Mouse (Mus musculus) heart, adult 18-20 months (tissue): ENCODE data around the gene Slc6a20a. TPM values are rescaled to one million over a fixed set of nuclear protein-coding genes. Genes with fewer than 3 reads are reported as not detected.
"Not testable (repeated sequence)": the region's sequence is repeated elsewhere in the genome, so short reads cannot be mapped to it uniquely, and the experiment has no call there.

Source experiments
- DNase-seq, 2 experiments: peaks; one replicate each; pipeline ENCODE4 v3.0.0; 2021 to 2022; ENCODE audit warnings: mixed read lengths in 1 of 2
- long read RNA-seq, 2 experiments: library from polyadenylated mRNA; stranded (forward); transcript quantifications; one replicate each; pipeline ENCODE4 v2.0.0; 2021
- total RNA-seq, 2 experiments: library from RNA; stranded (reverse); gene quantifications; 2 replicates each; pipeline ENCODE4 v1.2.3; 2021

The Slc6a20a gene
- total RNA-seq: not detected
- long read RNA-seq, experiment 1: 0 reads
- long read RNA-seq, experiment 2: 0 reads

- peak in 1 of 2 experiments; percentile 5 for DNase-seq
Measured at GRCm38 (mm10) chr9:123678327-123679105, at the start of gene Slc6a20a, which contains the start of gene Ccr9. Gene Slc6a20a (minus strand): TSS chr9:123678885. Gene Ccr9 (plus strand): TSS chr9:123678439.

GRCm38 (mm10) chr9:123722737-123723493 lies 44.2 kb upstream of the Slc6a20a start:
- no peak for DNase-seq

DNA sequence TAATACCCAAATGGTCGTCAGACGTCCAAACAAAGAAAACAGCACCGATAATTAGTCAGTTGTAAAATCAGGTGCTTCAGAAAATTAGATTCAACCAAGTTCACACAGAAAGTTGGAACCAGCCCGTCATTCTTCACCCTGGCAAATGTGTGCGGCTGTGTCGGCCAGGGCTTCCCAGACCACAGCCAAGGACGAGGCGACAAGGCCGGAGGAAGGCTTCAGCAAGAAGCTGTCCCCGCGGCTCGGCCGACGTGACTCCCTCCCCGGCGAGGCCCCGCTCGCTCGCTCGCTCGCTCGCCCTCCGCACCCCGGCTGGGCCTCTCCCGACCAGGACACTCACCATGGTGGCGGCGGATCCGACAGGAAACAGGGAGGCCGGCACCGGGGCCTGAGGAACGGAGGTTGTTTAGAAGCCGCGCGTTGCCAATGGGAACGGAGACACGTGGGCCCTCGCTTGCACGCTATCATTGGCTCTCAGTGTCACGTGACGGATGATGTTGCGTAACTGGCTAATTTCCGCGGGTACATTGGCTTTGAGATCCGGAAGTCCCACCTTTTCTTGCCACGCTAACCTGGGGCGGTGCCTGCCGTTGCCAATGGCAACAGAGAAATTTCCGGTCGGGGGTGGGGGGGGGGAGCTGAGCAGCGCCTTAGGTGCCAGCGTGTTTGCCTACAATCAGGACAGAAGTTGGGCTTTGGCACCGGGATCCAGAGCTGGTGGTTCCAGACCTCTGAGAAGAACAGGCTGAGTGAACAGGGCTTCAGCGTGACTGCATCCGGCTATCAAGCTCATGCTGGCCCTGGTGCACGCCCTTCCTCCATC lies 38.7 kb upstream of the Slc6a20a start, which contains the start of gene Lztfl1:
TSS of gene Lztfl1 (minus strand) at position 512 of the 823 bp plus-strand sequence.
- peak; percentile 98 for DNase-seq

- DNase-seq: no peak
Measured at GRCm38 (mm10) chr9:123716301-123716700, 37.6 kb upstream of the Slc6a20a start.

GRCm38 (mm10) chr9:123713111-123713510 lies 34.4 kb upstream of the Slc6a20a start:
- DNase-seq: no peak

GRCm38 (mm10) chr9:123709226-123709625 lies 30.5 kb upstream of the Slc6a20a start:
- no peak for DNase-seq

DNA sequence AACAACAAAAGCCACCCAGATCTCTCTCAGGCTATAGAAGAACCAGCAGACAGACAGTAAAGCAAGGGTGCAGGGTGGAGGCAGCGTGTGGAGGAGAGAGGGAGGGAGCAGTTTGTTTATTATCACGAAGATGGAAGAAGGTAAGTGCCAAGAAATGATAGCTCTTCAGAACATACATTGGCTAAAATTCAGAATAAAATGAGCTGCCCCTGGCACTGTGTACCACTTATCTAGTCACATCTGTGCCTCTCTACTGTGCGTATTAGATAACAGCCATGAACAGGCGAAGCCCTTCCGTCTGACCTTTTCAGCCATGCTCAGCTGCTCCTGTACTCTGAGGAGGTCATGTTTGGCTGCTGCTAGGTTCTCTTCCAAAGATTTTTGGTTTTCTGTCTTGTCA lies 23.1 kb upstream of the Slc6a20a start:
- DNase-seq: no peak

GRCm38 (mm10) chr9:123695634-123696302 lies 17.1 kb upstream of the Slc6a20a start:
- no peak for DNase-seq

GRCm38 (mm10) chr9:123688227-123688626 lies 9.5 kb upstream of the Slc6a20a start:
- DNase-seq: no peak

DNA sequence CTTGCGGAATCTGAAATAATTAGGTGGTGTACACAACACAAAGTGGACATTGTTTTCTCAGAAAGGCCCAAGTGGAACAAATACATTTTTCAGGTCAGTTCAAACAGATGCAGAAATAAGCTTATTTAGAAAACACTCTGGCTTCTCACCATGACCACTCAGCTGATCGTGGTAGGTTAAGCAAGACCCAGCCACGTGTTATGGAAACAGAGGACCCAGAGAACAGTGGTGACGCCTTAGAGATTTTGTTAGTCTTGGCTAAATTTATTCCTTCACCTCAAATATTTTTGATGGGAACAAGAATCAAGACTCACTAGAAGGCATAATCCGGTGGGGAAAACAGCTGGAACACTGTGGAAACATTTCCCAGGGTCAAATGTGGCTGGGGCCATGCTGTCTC lies 7.5 kb upstream of the Slc6a20a start:
- no peak for DNase-seq

DNA sequence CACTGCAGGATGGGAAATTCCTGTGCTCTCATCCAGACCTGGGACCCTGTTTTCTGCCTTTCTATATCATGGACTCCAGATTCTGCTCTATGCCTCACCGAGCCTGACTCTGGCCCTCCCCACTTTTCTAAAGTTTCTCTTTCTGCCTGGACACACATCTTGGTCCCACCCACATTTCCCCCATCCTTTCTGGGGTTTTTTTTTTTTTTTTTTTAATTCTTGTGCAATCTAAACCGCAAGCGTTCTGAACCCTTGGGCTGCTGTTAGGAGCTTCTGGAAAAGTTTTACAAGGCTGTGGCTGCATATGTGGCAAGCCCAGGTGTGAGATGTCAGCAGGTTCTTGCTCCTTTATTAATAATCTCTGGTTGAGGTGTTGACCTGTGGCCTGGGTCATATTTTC lies 5.0 kb upstream of the Slc6a20a start:
- DNase-seq: no peak

- no peak for DNase-seq
Measured at GRCm38 (mm10) chr9:123679198-123679597, 513 bp upstream of the Slc6a20a start.

DNA sequence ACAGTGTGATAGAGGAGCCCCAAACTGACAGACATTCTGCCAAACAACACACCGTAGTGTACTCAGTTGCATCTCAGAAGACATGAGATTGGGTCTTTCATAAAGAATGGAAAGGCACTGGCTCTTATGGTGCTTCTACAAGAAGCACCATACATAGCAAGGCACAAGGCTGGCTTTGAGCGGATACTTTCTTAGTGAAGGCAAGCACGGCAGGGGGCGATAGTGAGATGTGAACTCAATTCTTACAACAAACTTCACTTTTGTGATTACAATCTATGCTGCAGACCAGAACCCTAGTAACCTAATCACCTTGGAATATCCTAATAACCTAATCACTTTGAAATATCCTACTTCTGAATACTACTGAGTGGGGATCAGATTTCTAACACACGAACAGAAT lies 13.0 kb downstream of the Slc6a20a start:
- DNase-seq: peak; percentile 3 to 54

- not testable (repeated sequence) for DNase-seq
Measured at GRCm38 (mm10) chr9:123659986-123660676, 18.6 kb downstream of the Slc6a20a start.

DNA sequence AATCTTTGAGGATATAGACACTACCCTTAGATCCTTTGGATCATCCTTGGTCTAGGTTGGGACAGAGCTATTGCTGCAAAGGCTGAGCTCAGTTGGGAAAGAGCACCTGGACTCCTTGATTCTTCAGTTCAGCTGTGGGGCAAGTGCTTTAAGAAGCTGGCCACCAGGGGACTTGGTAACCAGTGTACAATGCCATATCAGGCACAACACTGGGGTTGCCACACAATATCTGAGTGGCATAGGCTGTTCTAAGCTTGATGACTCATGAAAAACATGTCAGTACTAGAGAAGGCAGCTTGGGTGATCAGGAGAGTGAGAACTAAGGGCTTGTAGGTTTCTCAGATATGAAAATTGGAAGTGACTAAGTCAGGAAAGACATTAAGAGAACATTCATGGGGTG lies 19.7 kb downstream of the Slc6a20a start:
- DNase-seq: no peak

DNA sequence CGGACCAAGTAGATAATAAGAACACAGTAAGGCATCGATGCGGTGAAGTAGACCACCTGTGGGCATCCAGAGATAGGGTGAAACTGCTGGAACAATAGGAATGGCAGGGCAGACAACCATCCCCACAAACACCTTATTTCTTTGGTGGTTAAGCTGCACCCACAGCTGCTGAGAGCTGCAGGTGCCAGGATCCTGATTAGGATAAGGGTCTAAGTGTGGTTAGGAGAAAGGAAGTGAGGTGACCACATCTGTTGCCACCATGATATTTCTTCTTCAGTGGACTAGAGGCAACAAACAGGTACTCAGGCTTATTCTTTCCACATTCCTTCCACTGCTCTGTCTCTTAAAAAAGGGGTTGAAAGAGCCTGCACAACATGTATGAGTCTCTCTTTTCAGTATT lies 21.2 kb downstream of the Slc6a20a start:
- DNase-seq: no peak

DNA sequence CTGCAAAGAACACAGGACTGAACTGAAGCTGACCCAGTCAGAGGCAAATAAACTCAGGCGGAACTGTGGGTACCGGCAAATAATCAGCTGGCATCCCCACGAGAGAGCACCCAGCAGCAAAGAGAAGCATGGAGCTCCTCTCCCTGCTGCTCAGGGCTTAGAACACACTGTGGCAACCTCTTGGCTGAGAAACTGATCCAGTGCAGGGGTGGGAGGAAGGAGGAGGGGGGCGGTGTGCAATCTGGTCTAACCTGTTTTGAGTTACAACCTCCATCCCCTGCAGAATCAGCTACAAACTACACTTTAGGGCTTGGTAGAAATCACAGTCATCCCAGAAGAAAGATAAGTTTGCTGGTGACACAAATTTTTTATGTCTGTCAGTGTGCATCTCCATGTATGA lies 27.3 kb downstream of the Slc6a20a start:
- DNase-seq: no peak

DNA sequence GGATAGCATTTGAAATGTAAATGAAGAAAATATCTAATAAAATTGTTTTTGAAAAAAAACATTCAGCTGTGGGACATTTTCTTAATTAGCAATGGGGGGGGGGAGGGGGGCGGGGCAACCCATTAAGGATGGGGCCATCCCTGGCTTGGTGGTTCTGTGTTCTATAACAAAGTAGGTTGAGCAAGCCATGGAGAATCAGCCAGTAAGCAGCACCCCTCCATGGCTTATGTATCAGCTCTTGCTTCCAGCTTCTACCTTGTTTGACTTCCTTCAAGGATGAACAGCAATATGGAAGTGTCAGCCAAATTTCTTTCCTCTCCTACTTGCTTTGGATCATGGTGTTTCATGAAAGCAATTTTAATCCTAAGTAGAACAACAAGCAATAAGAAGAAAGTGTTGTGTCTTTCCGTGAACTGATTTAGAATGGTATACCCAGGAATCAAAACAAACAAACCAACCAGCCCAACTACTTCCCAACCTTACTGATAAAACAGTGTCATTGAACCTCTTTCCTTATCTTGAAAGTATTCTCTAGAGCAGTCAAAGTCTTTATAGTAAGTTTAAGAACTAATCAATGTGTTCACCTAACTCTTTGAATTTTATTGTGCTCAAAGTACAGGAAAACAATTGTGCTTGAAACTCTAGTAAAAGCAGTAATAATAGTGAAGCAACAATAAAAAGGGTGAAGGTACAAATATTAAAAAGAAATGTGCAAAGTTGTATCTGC lies 28.7 kb downstream of the Slc6a20a start:
- no peak for DNase-seq

GRCm38 (mm10) chr9:123640106-123640505 lies 38.6 kb downstream of the Slc6a20a start:
- DNase-seq: no peak

DNA sequence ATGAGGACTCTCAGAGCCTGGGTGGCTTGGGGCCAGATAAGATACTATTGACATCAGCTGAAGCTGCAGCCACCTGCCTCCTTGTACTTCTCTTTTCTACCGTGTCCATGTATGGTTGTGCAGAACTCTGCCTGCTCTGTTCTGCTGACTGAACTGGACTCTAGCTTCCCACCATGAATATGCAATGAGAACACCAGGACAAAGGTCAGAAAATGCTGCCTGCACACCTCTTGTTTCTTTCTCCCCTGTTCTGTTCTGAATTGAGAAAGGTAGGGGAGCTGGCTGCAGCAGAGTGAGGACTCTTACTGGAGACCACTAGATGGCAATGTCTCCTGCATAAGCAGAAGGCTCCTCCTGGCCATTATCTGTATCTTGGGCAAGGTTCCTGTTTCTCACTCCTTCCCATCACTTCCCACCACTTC lies 40.0 kb downstream of the Slc6a20a start:
- peak; percentile 18 to 25 for DNase-seq
